Mouse (Mus musculus) embryo, embryonic 11.5 days (tissue): ENCODE measurements around the gene Mier3.
"Not testable (repeated sequence)": the region's sequence is repeated elsewhere in the genome, so short reads cannot be mapped to it uniquely, and the experiment has no call there.

Experiments
- DNase-seq: peaks from one replicate; pipeline ENCODE4 v3.0.0-alpha.2; 2012; ENCODE audit warnings: low read depth, low spot score

Mier3 gene

GRCm38 (mm10) chr13:111687285-111687781 lies 6.6 kb downstream of the Mier3 start:
- peak; percentile 56 for DNase-seq

- no peak for DNase-seq
Measured at GRCm38 (mm10) chr13:111703396-111703795, 22.6 kb downstream of the Mier3 start.

GRCm38 (mm10) chr13:111703952-111704351 lies 23.2 kb downstream of the Mier3 start:
- not testable (repeated sequence) for DNase-seq

GRCm38 (mm10) chr13:111710531-111710930 lies 29.8 kb downstream of the Mier3 start:
- DNase-seq, result no peak

GRCm38 (mm10) chr13:111719726-111720125 lies 38.9 kb downstream of the Mier3 start:
- DNase-seq, result no peak

- DNase-seq, result no peak
Measured at GRCm38 (mm10) chr13:111724811-111725164, 44.0 kb downstream of the Mier3 start.

- peak; percentile 99 for DNase-seq
Measured at GRCm38 (mm10) chr13:111725165-111726077, 44.6 kb downstream of the Mier3 start.

- DNase-seq, result no peak
Measured at GRCm38 (mm10) chr13:111726898-111727297, 46.1 kb downstream of the Mier3 start.

GRCm38 (mm10) chr13:111741204-111741990 lies 60.6 kb downstream of the Mier3 start:
- no peak for DNase-seq

- peak; percentile 61 for DNase-seq
Measured at GRCm38 (mm10) chr13:111741991-111742615, 61.3 kb downstream of the Mier3 start.

GRCm38 (mm10) chr13:111744233-111745000 lies 63.6 kb downstream of the Mier3 start:
- no peak for DNase-seq

- no peak for DNase-seq
Measured at GRCm38 (mm10) chr13:111745216-111745615, 64.4 kb downstream of the Mier3 start.

GRCm38 (mm10) chr13:111746831-111747230 lies 66.1 kb downstream of the Mier3 start:
- no peak for DNase-seq

- no peak for DNase-seq
Measured at GRCm38 (mm10) chr13:111748301-111749062, 67.7 kb downstream of the Mier3 start.

- no peak for DNase-seq
Measured at GRCm38 (mm10) chr13:111753321-111753720, 72.5 kb downstream of the Mier3 start.

GRCm38 (mm10) chr13:111755377-111755776 lies 74.6 kb downstream of the Mier3 start:
- DNase-seq, result no peak

- DNase-seq, result no peak
Measured at GRCm38 (mm10) chr13:111755937-111756336, 75.2 kb downstream of the Mier3 start.

GRCm38 (mm10) chr13:111756986-111757385 lies 76.2 kb downstream of the Mier3 start:
- DNase-seq, result no peak

GRCm38 (mm10) chr13:111762526-111762925 lies 81.7 kb downstream of the Mier3 start:
- DNase-seq, result no peak
